Mouse (Mus musculus): ENCODE measurements at regions not wholly inside any gene's neighbourhood (a gene's known extent, or its start where the extent isn't known, plus 50 kb on each side); places are given as distances from the start of the nearest gene placed in this dataset.

DNA sequence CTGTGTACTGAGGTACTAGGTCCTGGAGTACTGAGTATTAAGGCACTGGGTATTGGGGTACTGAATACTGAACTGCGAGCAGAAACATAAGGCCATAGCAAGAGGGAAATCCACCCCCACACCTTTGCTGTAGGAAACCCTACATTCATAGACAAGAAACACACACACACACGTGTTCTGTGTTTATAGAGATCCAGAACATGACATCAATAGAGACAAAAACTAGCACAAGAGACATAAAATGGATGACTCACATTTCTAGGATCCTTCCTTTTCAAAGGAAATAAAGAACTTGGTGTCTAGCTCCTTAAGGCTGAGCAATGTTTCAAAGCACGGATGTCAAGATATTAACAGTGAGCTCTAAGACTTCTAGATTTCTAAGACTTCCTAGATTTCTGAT lies 49.9 kb upstream of the Nepro start:
- Histone ChIP-seq H3K9me3 (replicated peaks) (no peaks in the 10 kb centered on the region), H3K4me1 (no peaks in the 10 kb centered on the region), H3K27me3 (replicated peaks) (peaks cover 6% of the 10 kb centered on the region; the same call in 1 of the 2 replicates), H3K36me3 (no peaks in the 10 kb centered on the region), H3K27ac (no peak overlapping the region), H3K4me2 (no peak overlapping the region), H3K4me3 (no peak overlapping the region), H3K9ac (no peak overlapping the region)
- no peak for ATAC-seq
- WGBS (ENCODE audit: insufficient replicate concordance), result 55% methylated on average over 3 of the region's 3 CpGs

DNA sequence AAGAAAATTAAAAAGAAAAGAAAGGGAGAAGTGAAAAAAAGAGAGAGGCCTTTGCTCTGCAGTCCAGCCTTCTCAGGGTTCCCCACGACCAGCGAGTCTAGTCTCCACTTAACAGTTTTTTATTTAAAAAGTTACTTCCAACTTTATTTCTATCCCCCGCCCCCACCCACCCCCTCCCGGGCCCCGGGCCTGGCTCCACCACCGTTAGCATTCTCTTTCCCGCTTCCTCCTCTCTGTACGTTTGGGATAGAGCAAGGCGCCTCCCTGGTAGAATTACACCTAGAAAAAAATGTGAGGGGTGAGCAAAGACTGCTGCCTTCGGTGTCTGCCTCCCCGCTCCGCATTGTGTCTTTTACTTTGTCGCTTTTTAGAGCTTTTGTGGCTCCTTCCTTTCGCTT lies 51.7 kb upstream of the Nepro start:
- Histone ChIP-seq H3K9ac (no peak overlapping the region), H3K27ac (no peak overlapping the region), H3K9me3 (replicated peaks) (no peaks in the 10 kb centered on the region), H3K36me3 (no peaks in the 10 kb centered on the region), H3K4me3 (peak overlapping the region; percentile 9), H3K4me2 (peak overlapping the region; percentile 48), H3K4me1 (no peaks in the 10 kb centered on the region), H3K27me3 (replicated peaks) (peaks cover 6% of the 10 kb centered on the region; the same call in 1 of the 2 replicates)
- WGBS (ENCODE audit: insufficient replicate concordance), result 11% methylated on average over 14 of the region's 14 CpGs
- ATAC-seq, result no peak

DNA sequence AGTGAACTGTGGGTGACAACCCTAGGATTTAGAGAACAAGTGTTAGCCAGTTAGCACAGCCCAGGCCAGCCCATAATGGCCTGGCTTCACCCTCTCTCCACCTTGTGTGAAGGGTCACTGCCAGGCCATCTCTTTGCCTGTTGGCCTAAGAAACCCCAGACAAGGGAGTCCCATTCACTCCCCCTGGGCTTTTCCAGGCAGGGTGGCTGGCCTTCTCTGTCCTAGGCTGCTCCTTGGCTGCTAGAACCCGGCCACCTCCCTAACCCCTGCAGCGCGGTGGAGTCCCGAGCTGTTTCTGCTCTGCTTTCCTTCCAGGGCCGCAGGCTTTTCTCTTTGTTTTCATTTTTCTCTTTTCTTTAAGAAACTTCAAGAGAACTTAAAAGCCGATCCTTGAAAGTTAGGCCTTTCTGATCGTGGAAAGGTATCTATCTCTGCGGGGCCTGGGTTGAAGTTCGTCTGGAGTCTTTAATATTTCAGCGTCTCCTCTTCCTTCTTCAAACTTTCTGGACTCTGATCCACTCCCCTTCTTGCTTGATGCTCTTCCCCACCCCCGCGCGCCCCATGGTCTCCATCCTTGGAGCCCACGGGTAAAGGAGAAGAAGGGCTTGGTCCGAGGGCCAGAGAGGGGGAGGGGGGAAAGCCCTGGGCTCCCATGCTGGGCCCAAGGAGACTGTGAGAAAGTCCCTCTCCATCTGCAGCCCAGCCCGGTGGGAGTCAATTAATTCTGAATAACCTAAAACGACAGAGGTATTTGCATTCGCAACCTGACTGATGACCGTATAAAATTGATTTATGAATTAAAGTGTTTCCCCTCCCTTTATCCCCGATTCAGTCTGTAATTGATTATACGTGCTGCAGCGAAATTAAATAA lies 52.3 kb upstream of the Nepro start:
- ATAC-seq, result no peak
- Histone ChIP-seq H3K9ac (no peak overlapping the region), H3K4me1 (no peaks in the 10 kb centered on the region), H3K36me3 (no peaks in the 10 kb centered on the region), H3K9me3 (replicated peaks) (no peaks in the 10 kb centered on the region), H3K27ac (no peak overlapping the region), H3K4me3 (no peak overlapping the region), H3K27me3 (replicated peaks) (peaks cover 6% of the 10 kb centered on the region; the same call in 1 of the 2 replicates), H3K4me2 (peak overlapping the region; percentile 48)
- 31% methylated on average over 22 of the region's 22 CpGs for WGBS (ENCODE audit: insufficient replicate concordance)

DNA sequence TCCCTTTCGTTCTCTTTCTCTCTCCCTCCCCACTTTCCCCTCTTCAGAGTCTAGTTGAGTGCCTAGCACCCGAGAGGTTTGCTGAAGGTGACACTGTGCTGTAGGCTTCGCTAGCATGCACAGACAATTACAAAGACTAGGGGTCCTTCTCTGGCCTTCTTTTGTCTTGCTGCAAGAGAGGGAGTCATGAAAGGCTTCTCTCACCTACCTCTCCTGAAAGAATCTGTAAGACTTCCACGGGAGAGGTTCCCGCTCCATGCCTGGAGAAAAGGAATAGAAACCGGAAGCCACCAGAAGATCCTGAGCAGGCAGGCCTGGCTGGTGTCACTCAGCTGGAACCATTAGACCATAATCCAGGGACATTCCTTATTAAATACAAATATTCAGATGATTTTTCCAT lies 56.0 kb upstream of the Nepro start:
- Histone ChIP-seq H3K27me3 (replicated peaks) (no peaks in the 10 kb centered on the region; the same call in 1 of the 2 replicates), H3K36me3 (no peaks in the 10 kb centered on the region), H3K4me3 (no peak overlapping the region), H3K4me2 (no peak overlapping the region), H3K9ac (no peak overlapping the region), H3K9me3 (replicated peaks) (no peaks in the 10 kb centered on the region), H3K27ac (no peak overlapping the region), H3K4me1 (no peaks in the 10 kb centered on the region)
- ATAC-seq, result no peak
- WGBS (ENCODE audit: insufficient replicate concordance), result 77% methylated on average over 6 of the region's 6 CpGs

DNA sequence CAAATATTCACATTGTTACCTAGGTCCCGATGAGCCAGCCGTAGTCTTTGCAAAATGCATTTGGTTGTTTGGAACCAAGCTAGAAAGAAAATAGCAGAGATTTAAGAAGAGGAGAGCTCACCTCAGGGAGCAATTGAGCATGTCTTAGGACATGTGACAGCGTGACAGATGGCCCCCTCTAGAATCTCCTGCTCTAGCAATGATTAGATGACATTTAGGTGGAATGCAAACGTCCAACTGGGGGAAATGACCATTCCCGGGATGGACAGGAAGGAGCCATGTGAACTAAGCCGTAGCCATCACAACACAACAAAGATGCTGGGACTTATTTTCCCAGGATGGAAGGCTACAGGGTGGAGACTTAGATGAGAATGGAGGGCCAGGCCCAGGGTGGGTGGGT lies 57.0 kb upstream of the Nepro start:
- no peaks in the 10 kb centered on the region for H3K36me3 ChIP-seq
- no peak overlapping the region for H3K9ac ChIP-seq
- H3K27me3 ChIP-seq (replicated peaks), result no peaks in the 10 kb centered on the region; the same call in 1 of the 2 replicates
- H3K27ac ChIP-seq, result no peak overlapping the region
- H3K4me3 ChIP-seq, result no peak overlapping the region
- ATAC-seq, result no peak
- WGBS (ENCODE audit: insufficient replicate concordance), result 60% methylated on average over 6 of the region's 6 CpGs
- H3K4me2 ChIP-seq, result no peak overlapping the region
- H3K9me3 ChIP-seq (replicated peaks), result no peaks in the 10 kb centered on the region
- H3K4me1 ChIP-seq, result no peaks in the 10 kb centered on the region

DNA sequence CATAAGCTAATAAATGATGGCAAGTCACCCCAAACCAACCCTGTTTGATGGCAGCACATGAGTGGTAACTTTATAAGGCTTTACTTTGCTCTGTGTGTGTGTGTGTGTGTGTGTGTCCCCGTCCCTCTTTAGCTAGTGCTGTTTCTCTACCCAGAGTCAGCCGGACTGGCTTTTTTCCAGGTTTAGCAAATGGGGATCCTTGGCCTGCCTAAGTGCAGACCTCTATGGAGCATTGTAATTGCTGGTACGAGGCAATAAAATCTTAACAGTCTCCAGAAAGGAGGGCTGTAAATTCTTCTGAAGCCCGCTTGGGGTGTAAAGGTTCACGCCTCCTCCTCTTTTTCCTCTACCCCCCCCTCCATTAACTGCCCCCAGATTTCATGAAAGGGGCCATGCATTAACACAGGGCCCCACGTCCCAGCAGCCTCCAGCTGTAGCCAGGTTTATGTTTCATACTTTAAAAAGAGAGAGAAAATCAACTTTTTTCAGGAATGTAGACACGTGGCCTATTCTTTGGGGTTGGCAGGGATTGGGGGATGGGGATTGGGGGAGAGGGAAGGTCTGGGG lies 57.6 kb upstream of the Nepro start:
- Histone ChIP-seq H3K27me3 (replicated peaks) (no peaks in the 10 kb centered on the region), H3K9me3 (replicated peaks) (no peaks in the 10 kb centered on the region), H3K36me3 (no peaks in the 10 kb centered on the region), H3K27ac (no peak overlapping the region), H3K4me1 (no peaks in the 10 kb centered on the region), H3K4me2 (no peak overlapping the region), H3K9ac (no peak overlapping the region), H3K4me3 (no peak overlapping the region)
- no peak for ATAC-seq
- 59% methylated on average over 7 of the region's 7 CpGs for WGBS (ENCODE audit: insufficient replicate concordance)

DNA sequence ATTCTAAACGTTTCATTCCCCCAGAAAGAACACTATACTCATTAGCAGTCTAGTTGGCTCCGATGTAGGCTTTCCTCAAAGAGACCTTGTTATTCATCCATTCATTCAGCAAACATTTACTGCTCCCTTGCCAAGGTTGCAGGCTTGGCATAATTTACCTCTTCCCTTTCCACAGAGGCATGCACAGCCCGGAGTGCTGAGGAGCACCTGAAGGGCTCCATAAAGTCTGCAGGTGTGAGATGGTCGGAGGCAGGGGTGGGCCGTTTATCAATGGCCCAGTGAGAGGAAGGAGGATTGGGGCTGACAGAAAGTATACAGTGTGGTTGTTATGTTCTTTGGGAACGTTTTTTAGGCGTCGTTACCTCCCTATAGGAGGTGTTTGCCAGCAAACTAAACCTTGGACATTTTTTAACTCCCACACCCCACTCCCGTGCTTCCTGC lies 58.6 kb upstream of the Nepro start:
- no peak for ATAC-seq
- Histone ChIP-seq H3K4me3 (no peak overlapping the region), H3K9ac (no peak overlapping the region), H3K4me1 (no peaks in the 10 kb centered on the region), H3K27me3 (replicated peaks) (no peaks in the 10 kb centered on the region), H3K36me3 (no peaks in the 10 kb centered on the region), H3K27ac (no peak overlapping the region), H3K9me3 (replicated peaks) (no peaks in the 10 kb centered on the region), H3K4me2 (no peak overlapping the region)
- 61% methylated on average over 9 of the region's 9 CpGs for WGBS (ENCODE audit: insufficient replicate concordance)

DNA sequence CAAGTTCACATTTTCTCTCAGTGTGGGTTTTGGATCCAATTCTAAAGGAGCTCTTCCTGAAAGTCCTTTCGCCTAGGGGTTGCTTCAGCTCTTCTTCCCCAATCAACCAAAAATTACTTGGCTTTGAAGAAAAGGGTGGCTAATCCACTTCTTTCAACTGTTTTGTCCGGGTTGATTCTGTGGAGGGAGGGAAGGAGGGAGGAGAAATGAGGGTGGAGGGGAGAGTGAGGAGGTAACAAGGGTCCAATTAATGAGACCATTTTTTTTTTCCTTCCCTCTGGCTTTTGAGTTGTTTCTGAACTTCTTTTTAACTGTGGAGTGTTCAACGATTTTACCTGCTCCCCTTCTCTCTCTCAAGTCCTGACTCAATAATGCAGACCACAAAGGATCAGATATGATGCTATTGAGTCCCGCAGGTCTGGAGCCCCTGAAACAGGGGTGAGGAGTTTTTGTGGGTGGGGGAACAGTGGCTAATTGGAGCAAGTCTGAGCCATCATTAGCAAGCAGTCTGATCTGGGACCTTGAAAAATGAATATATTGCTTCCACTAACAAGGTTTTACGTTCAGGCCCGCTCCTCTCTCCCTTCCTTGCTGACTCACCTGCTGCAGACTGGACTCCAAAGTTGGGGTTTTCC lies 61.0 kb upstream of the Nepro start:
- no peak for ATAC-seq
- H3K36me3 ChIP-seq, result no peaks in the 10 kb centered on the region
- H3K27me3 ChIP-seq (replicated peaks), result no peaks in the 10 kb centered on the region
- H3K27ac ChIP-seq, result no peak overlapping the region
- no peak overlapping the region for H3K4me3 ChIP-seq
- H3K9ac ChIP-seq, result no peak overlapping the region
- H3K4me1 ChIP-seq, result no peaks in the 10 kb centered on the region
- H3K9me3 ChIP-seq (replicated peaks), result no peaks in the 10 kb centered on the region
- 62% methylated on average over 6 of the region's 6 CpGs for WGBS (ENCODE audit: insufficient replicate concordance)
- H3K4me2 ChIP-seq, result no peak overlapping the region

DNA sequence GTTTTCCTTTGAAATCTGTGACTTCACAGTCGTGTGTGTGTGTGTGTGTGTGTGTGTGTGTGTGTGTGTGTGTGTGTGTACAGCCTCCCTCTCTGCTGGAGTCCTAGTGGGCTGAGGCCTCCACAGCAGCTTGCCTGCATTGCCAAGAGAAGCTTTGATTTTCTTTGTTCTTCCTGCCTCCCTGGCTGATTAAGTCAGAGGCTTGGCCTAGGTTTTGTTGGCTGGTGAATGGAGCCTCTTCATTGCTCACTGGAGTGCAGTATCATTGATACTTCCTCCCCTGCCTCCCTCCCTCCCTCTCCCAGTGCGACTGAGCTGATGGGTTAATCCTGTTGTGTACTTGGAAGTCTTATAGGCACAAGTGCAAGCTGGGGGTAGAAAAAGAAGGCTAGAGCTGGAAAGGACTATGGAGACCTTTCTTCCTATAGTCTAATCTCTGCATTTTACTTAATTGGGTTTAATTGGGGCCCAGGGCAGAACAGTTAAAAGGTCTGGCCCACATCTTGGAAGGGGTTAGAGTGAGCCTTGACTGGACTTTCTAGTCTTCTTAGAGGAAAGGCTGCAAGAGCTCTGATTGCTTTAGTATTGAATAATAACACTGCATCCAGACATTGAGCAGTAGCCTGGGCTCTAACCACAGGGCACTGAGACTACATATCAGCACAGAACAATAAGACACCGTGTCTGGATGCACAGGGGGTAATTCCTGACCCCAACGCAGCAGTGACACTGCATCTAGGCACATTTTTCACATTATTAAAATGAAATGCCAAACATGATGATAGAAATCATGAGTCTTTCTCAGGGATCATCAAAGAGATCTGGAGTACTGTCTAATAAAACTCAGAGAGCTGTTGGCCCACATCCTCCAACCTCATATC lies 62.9 kb upstream of the Nepro start:
- 50% methylated on average over 4 of the region's 4 CpGs for WGBS (ENCODE audit: insufficient replicate concordance)
- H3K4me2 ChIP-seq, result no peak overlapping the region
- no peaks in the 10 kb centered on the region for H3K4me1 ChIP-seq
- H3K4me3 ChIP-seq, result no peak overlapping the region
- no peak overlapping the region for H3K27ac ChIP-seq
- H3K27me3 ChIP-seq (replicated peaks), result no peaks in the 10 kb centered on the region
- H3K36me3 ChIP-seq, result no peaks in the 10 kb centered on the region
- H3K9ac ChIP-seq, result no peak overlapping the region
- no peak for ATAC-seq
- no peaks in the 10 kb centered on the region for H3K9me3 ChIP-seq (replicated peaks)

DNA sequence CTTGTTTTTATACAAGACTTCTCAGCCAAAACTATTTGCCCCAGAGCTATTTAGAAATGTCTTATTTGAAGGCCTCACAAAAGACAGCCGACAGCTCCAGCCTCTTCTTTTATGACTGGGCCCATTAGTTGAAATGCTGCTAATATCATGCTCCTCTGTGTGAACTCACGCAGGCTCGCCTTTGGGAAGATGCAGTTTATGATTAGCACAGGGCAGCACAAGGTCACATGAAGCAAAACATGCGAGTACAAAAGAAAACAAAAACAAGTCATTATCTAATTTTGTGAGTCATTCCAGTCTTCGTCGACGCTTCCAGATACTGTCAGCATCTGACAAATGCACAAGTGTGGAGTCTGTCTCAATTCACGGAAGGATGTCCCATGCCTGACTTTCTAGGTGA lies 65.8 kb upstream of the Nepro start:
- no peak for ATAC-seq
- Histone ChIP-seq H3K9me3 (replicated peaks) (no peaks in the 10 kb centered on the region), H3K36me3 (no peaks in the 10 kb centered on the region), H3K4me1 (no peaks in the 10 kb centered on the region), H3K27ac (no peak overlapping the region), H3K27me3 (replicated peaks) (no peaks in the 10 kb centered on the region), H3K4me2 (no peak overlapping the region), H3K4me3 (no peak overlapping the region), H3K9ac (no peak overlapping the region)
- 65% methylated on average over 8 of the region's 8 CpGs for WGBS (ENCODE audit: insufficient replicate concordance)

DNA sequence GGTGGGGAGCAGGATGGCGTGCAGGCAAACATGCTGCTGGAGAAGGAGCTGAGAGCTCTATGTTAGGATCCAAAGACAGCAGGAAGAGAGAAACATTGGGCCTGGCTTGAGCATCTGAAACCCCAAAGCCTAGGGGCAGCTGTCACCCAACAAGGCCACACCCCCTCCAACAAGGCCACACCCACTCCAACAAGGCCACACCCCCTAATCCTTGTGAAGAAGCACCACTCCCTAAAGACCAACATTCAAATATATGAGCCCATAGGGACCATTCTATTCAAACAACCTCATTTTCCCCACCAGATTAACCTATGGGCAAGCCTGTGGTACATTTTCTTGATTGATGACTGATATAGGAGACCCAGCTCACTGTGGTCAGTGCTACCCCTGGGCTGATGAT lies 67.9 kb upstream of the Nepro start:
- H3K36me3 ChIP-seq, result no peaks in the 10 kb centered on the region
- no peaks in the 10 kb centered on the region for H3K4me1 ChIP-seq
- no peak overlapping the region for H3K27ac ChIP-seq
- no peak overlapping the region for H3K4me3 ChIP-seq
- no peaks in the 10 kb centered on the region for H3K9me3 ChIP-seq (replicated peaks)
- no peak for ATAC-seq
- no peak overlapping the region for H3K9ac ChIP-seq
- no peaks in the 10 kb centered on the region for H3K27me3 ChIP-seq (replicated peaks)
- H3K4me2 ChIP-seq, result no peak overlapping the region
- WGBS (ENCODE audit: insufficient replicate concordance), result 72% methylated on average over 1 of the region's 1 CpGs

Data from liver, embryonic 12.5 days (tissue).